In the genomic region with DNA sequence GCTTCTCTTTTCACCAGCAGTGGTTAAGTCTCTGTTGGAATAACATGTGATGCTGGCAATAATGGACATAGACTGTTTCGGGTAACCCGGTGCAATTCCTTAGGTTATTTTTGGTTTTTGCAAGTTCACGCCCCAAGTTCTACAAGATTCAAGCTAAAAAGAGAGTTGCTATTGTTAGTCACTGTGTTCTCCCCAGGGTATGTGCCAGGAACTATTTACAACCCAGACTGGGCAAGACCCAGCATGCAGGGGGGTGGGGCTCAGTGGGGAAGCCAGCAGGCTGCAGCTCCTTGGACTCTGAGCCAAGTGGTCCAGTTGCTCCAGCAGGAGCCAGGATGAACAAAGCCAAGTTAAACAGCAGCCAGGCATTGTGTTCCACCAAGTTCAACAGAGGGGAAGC, we compare ENCODE assay signal across 8 mouse cellular contexts. TPM values are rescaled to one million over a fixed set of nuclear protein-coding genes. Genes with fewer than 3 reads are reported as not detected.
A peak's percentile ranks its signal among the peaks of the same experiment; 100 is the strongest.
DNase-seq lines count a peak whose midpoint lies in the region; ATAC-seq and TF ChIP-seq lines count a peak whose summit lies in the region.

No protein-coding gene starts in this region.

- no peaks in the 10 kb centered on the region for H3K36me3 ChIP-seq in liver, adult 2 months (ENCODE audit: control insufficient read depth, insufficient read depth, low read length)
- H3K36me3 ChIP-seq in liver, embryonic 12.5 days, result no peaks in the 10 kb centered on the region
- no peaks in the 10 kb centered on the region for H3K36me3 ChIP-seq in neural tube, embryonic 15.5 days

- peak overlapping the region; percentile 33; the same call in 1 of the 2 replicates for H3K27ac ChIP-seq in liver, adult 2 months (replicated peaks; ENCODE audit: insufficient read depth, low read depth, low read length)
- no peak overlapping the region for H3K27ac ChIP-seq in liver, embryonic 12.5 days
- no peak overlapping the region; the same call in 1 of the 2 replicates for H3K27ac ChIP-seq in cerebellum, adult 2 months (ENCODE audit: insufficient read depth, low read length)
- H3K27ac ChIP-seq in neural tube, embryonic 15.5 days (replicated peaks), result no peak overlapping the region

- no peak overlapping the region for H3K9ac ChIP-seq in liver, adult 2 months (ENCODE audit: low read depth, low read length)
- H3K9ac ChIP-seq in liver, embryonic 12.5 days, result no peak overlapping the region
- no peak overlapping the region for H3K9ac ChIP-seq in neural tube, embryonic 15.5 days (replicated peaks)

- TF ChIP-seq CTCF in liver, adult 2 months (IDR thresholded peaks at IDR 0.05; ENCODE audit: low read depth, low read length), result 0 out of 2 replicates have a peak, but pooled peaks have one; percentile 1
- no peak for TF ChIP-seq CTCF in cerebellum, adult 2 months (IDR thresholded peaks at IDR 0.05; ENCODE audit: borderline replicate concordance, insufficient read depth, low read depth, low read length)

- WGBS in liver, adult 2 months, result 21% methylated on average over 3 of the region's 3 CpGs
- 81% methylated on average over 3 of the region's 3 CpGs for WGBS in liver, embryonic 12.5 days (ENCODE audit: insufficient replicate concordance)
- WGBS in cerebellum, adult 2 months, result 12% methylated on average over 3 of the region's 3 CpGs
- 49% methylated on average over 3 of the region's 3 CpGs for WGBS in neural tube, embryonic 15.5 days

- no peak overlapping the region for H3K4me3 ChIP-seq in liver, adult 2 months (ENCODE audit: insufficient read depth, low read depth, low read length)
- no peak overlapping the region for H3K4me3 ChIP-seq in liver, embryonic 12.5 days
- H3K4me3 ChIP-seq in cerebellum, adult 2 months (replicated peaks; ENCODE audit: insufficient read depth, low read depth, low read length), result no peak overlapping the region
- no peak overlapping the region for H3K4me3 ChIP-seq in neural tube, embryonic 15.5 days (replicated peaks)

- TF ChIP-seq POLR2A in liver, adult 2 months (IDR thresholded peaks at IDR 0.05; ENCODE audit: extremely low read depth, insufficient read depth, low read length), result no peak
- no peak for TF ChIP-seq POLR2A in cerebellum, adult 2 months (IDR thresholded peaks at IDR 0.05; ENCODE audit: borderline replicate concordance, insufficient read depth, low read length)

- H3K4me2 ChIP-seq in liver, embryonic 12.5 days, result no peak overlapping the region
- no peak overlapping the region for H3K4me2 ChIP-seq in neural tube, embryonic 15.5 days

- no peaks in the 10 kb centered on the region for H3K9me3 ChIP-seq in liver, embryonic 12.5 days (replicated peaks)
- H3K9me3 ChIP-seq in neural tube, embryonic 15.5 days (replicated peaks), result no peaks in the 10 kb centered on the region

- peak; percentile 99 for DNase-seq in liver, adult 2 months (ENCODE audit: extremely low read depth, low read depth, low spot score)
- peak; percentile 33 to 59 for DNase-seq in cerebellum, adult 2 months
- peak; percentile 93 for DNase-seq in heart, adult 8-10 months (ENCODE audit: low spot score)
- peak; percentile 61 to 71 for DNase-seq in layer of hippocampus, adult 8-10 months (ENCODE audit: low spot score in 2 of 2)
- peak; percentile 37 for DNase-seq in ovary, postnatal 14 days (ENCODE audit: low spot score)
- no peak for DNase-seq in embryo, embryonic 10 days (ENCODE audit: low spot score)

- peaks cover 23% of the 10 kb centered on the region for H3K4me1 ChIP-seq in liver, adult 2 months (ENCODE audit: control insufficient read depth, insufficient read depth, low read length)
- peaks cover 22% of the 10 kb centered on the region for H3K4me1 ChIP-seq in liver, embryonic 12.5 days
- H3K4me1 ChIP-seq in cerebellum, adult 2 months (ENCODE audit: control insufficient read depth, insufficient read depth, low read length), result peaks cover 9% of the 10 kb centered on the region
- H3K4me1 ChIP-seq in neural tube, embryonic 15.5 days, result peaks cover 22% of the 10 kb centered on the region

- no peak for ATAC-seq in liver, embryonic 12.5 days
- no peak for ATAC-seq in neural tube, embryonic 15.5 days (ENCODE audit: low FRiP score)

- peaks cover 10% of the 10 kb centered on the region; the same call in 1 of the 2 replicates for H3K79me2 ChIP-seq in liver, adult 2 months (ENCODE audit: control insufficient read depth, insufficient read depth, low read length)

- H3K27me3 ChIP-seq in liver, adult 2 months (ENCODE audit: control insufficient read depth, insufficient read depth, low read length), result no peaks in the 10 kb centered on the region
- H3K27me3 ChIP-seq in liver, embryonic 12.5 days (replicated peaks), result no peaks in the 10 kb centered on the region
- no peaks in the 10 kb centered on the region for H3K27me3 ChIP-seq in cerebellum, adult 2 months (ENCODE audit: control insufficient read depth, insufficient read depth, low read length)
- H3K27me3 ChIP-seq in neural tube, embryonic 15.5 days (replicated peaks), result no peaks in the 10 kb centered on the region

RNA-seq across cellular contexts. Expression of gene Nrbf2, which starts 2.8 kb away (rescaled TPM):
- 10.8 and 13.6 TPM in 2 replicates for total RNA-seq in liver, adult 2 months (2014; rRNA removed)
- 10.3 and 11.3 TPM in 2 replicates for polyA plus RNA-seq in liver, adult 2 months (2012; rRNA removed)
- 23.6 and 24.2 TPM in 2 replicates for polyA plus RNA-seq in liver, embryonic 12.5 days (2016; fragmentation: Nextera tagmentation; extraction: Ambion mirVana)
- polyA plus RNA-seq in cerebellum, adult 2 months (2012; rRNA removed), result 21.3 and 22.4 TPM in 2 replicates
- total RNA-seq in heart, adult 8-10 months (2022), result 1 to 10 TPM; 6.8 to 9.4 (median 7.0) TPM
- 10 to 100 TPM; 16.6 to 22.1 (median 17.7) TPM for total RNA-seq in layer of hippocampus, adult 8-10 months (2022)
- polyA plus RNA-seq in neural tube, embryonic 15.5 days (2015; fragmentation: Nextera tagmentation; extraction: Ambion mirVana), result 38.6 and 39.4 TPM in 2 replicates
